Mouse (Mus musculus): Measurements from ENCODE around the gene Gm21969.

DNA sequence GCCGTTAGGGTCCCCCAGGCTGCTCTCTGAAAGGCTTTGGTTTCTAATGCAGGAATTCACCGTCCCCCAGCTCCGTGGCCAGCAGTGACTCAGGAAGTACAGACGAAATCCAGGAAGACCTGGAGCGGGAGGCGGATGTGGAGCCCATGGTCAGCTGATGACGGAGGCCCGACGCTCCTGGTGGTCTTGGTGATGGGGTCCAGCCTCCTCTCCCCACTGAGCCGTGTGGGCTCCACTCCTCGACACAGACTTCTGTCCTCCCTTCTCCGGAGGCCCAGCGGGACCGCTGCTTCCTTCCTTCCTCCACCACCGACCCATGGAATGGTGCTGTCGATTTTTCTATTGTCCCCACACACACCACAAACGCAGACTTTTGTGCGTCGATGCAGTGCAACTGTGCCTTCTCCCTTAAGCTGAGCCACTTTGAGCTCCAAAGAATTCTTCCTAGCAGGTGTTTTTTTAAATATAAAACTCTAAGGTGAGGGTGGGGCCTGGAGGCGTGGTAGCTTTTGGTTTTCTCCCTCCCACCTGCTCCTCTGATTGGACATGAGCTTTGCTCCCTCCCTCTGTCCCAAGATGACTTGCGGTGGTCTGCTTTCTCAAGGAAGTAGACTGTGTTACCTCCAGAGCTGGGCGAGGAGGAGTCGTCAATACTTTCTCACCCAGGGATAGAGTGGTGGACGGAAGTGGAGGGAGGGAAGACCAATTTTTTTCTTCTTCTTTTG, 13.5 kb downstream of the Gm21969 start:
- TF ChIP-seq CTCF (conservative IDR thresholded peaks at IDR 0.05; ENCODE audit: insufficient read depth, insufficient read length, low read depth, low read length) (no peak), POLR2A (IDR thresholded peaks at IDR 0.05; ENCODE audit: low read depth, low read length) (no peak)

All from kidney, adult 2 months (tissue).